Mouse (Mus musculus) stomach, postnatal 0 days (tissue): ENCODE results near the gene Acot4.

ENCODE experiments used
- CTCF ChIP-seq: IDR thresholded peaks from 2 replicates; pipeline ENCODE4 v1.5.1; 2016; ENCODE audit warnings: antibody characterized with exemption, low read depth, mild to moderate bottlenecking, moderate library complexity
- EP300 ChIP-seq: optimal IDR thresholded peaks from 2 replicates; pipeline ENCODE3; 2016; ENCODE audit warnings: antibody characterized with exemption

GRCm38 (mm10) chr12:84051937-84052474 lies 13.8 kb downstream of the Acot4 start, which contains the start of gene Acot3:
- TF ChIP-seq CTCF (no peak), EP300 (no peak)
